Mouse (Mus musculus) G1E (cell line): ENCODE measurements around the gene Ap5s1. TPM values are rescaled to one million over a fixed set of nuclear protein-coding genes. Genes with fewer than 3 reads are reported as not detected.

ENCODE experiments used
- ATAC-seq: 2 replicates; pipeline ENCODE4 v1.8.0; 2016; ENCODE audit warnings: mild to moderate bottlenecking; ENCODE audit not compliant: insufficient number of reproducible peaks, poor library complexity, low FRiP score, severe bottlenecking; ENCODE audit errors: extremely low read depth
- DNase-seq: peaks from one replicate; pipeline ENCODE4 v3.0.0; 2012; ENCODE audit warnings: low spot score
- H3K27me3 ChIP-seq: 2 replicates; pipeline ENCODE4 v1.6.1; 2012; ENCODE audit warnings: mild to moderate bottlenecking, low read length, inconsistent platforms; ENCODE audit not compliant: insufficient read depth
- H3K36me3 ChIP-seq: replicated peaks from 2 replicates; pipeline ENCODE3; 2012; ENCODE audit warnings: mild to moderate bottlenecking, inconsistent platforms
- H3K4me1 ChIP-seq: 2 replicates; pipeline ENCODE4 v1.6.1; 2012; ENCODE audit warnings: low read depth, low read length, inconsistent platforms, mixed read lengths; ENCODE audit not compliant: insufficient read depth
- H3K4me3 ChIP-seq: 2 replicates; pipeline ENCODE4 v1.5.1; 2012; ENCODE audit warnings: low read depth, mild to moderate bottlenecking, inconsistent platforms, low read length, moderate library complexity, mixed read lengths
- H3K9me3 ChIP-seq: replicated peaks from 2 replicates; pipeline ENCODE4 v1.6.1; 2012; ENCODE audit warnings: inconsistent platforms
- CTCF ChIP-seq: IDR thresholded peaks from 2 replicates; pipeline ENCODE4 v1.5.1; 2012; ENCODE audit warnings: low read depth, low read length, inconsistent platforms, mixed read lengths
- GATA1 ChIP-seq: IDR thresholded peaks from 2 replicates; pipeline ENCODE4 v1.6.1; 2012; ENCODE audit warnings: borderline replicate concordance, low read length, inconsistent platforms, mixed read lengths
- GATA2 ChIP-seq: IDR thresholded peaks from 2 replicates; pipeline ENCODE4 v1.6.1; 2012; ENCODE audit warnings: low read depth, low read length, inconsistent platforms, borderline replicate concordance
- POLR2AphosphoS5 ChIP-seq: IDR thresholded peaks from 2 replicates; pipeline ENCODE4 v1.6.1; 2012; ENCODE audit warnings: low read depth, low read length, inconsistent platforms; ENCODE audit not compliant: insufficient replicate concordance
- TAL1 ChIP-seq: conservative IDR thresholded peaks from 2 replicates; pipeline ENCODE4 v1.6.1; 2012; ENCODE audit warnings: low read depth, low read length, inconsistent platforms, mixed read lengths
- polyA plus RNA-seq: library from polyadenylated mRNA; stranded (reverse); fragments of >175 nt; gene quantifications from 2 replicates; pipeline ENCODE4 v1.2.3, GENCODE M21; 2012
- total RNA-seq, 2 experiments: library from RNA; stranded (forward) in 1 of 2; stranded (reverse) in 1 of 2; fragments of 200-1000 nt in 1 of 2; fragments of >200 nt in 1 of 2; fragmentation: Nextera tagmentation in 1 of 2; gene quantifications; 2 replicates each; pipeline ENCODE4 v1.2.3; 2014 to 2017

The Ap5s1 gene
- total and polyA plus RNA-seq, 3 experiments: 5.1 to 31.3 (median 8.4) TPM

GRCm38 (mm10) chr2:131186343-131186742, 20.5 kb upstream of the Ap5s1 start:
- peaks cover 6% of the 10 kb centered on the region; the same call in 1 of the 2 replicates for H3K27me3 ChIP-seq

GRCm38 (mm10) chr2:131186771-131187601, 19.9 kb upstream of the Ap5s1 start, which contains the start of the genes Cdc25b and Spef1:
TSS of gene Cdc25b (plus strand) at chr2:131186949.
TSS of gene Spef1 (minus strand) at chr2:131187282.
- ATAC-seq (peak; percentile 72), DNase-seq (peak; percentile 88)
- H3K4me3 ChIP-seq: peak within 1 kb of the TSS; percentile 78
- peaks cover 6% of the 10 kb centered on the region; the same call in 1 of the 2 replicates for H3K27me3 ChIP-seq
- H3K36me3 ChIP-seq: peaks cover 19% of the 10 kb centered on the region
- no peaks in the 10 kb centered on the region for H3K9me3 ChIP-seq
- TF ChIP-seq GATA1 (no peak), CTCF (no peak), GATA2 (no peak), POLR2AphosphoS5 (no peak), TAL1 (no peak)
- peaks cover 50% of the 10 kb centered on the region for H3K4me1 ChIP-seq

More at GRCm38 (mm10) chr2:131186343-131186742, 20.5 kb upstream of the Ap5s1 start:
- peaks cover 13% of the 10 kb centered on the region for H3K36me3 ChIP-seq
- TF ChIP-seq POLR2AphosphoS5 (no peak), GATA2 (no peak), GATA1 (no peak), CTCF (no peak), TAL1 (no peak)
- H3K4me1 ChIP-seq: peaks cover 50% of the 10 kb centered on the region
- ATAC-seq (no peak), DNase-seq (no peak)
- H3K4me3 ChIP-seq: peak overlapping the region; percentile 78
- H3K9me3 ChIP-seq: no peaks in the 10 kb centered on the region

- peak overlapping the region; percentile 78 for H3K4me3 ChIP-seq
- peaks cover 21% of the 10 kb centered on the region for H3K36me3 ChIP-seq
- peaks cover 6% of the 10 kb centered on the region; the same call in 1 of the 2 replicates for H3K27me3 ChIP-seq
- TF ChIP-seq TAL1: no peak
- no peak for TF ChIP-seq CTCF
- TF ChIP-seq GATA2: no peak
- no peak for TF ChIP-seq POLR2AphosphoS5
- no peak for TF ChIP-seq GATA1
- DNase-seq (no peak), ATAC-seq (no peak)
- H3K9me3 ChIP-seq: no peaks in the 10 kb centered on the region
- H3K4me1 ChIP-seq: peaks cover 50% of the 10 kb centered on the region
Measured at GRCm38 (mm10) chr2:131187602-131187922, 19.3 kb upstream of the Ap5s1 start.

GRCm38 (mm10) chr2:131188311-131188710, 18.6 kb upstream of the Ap5s1 start:
- Histone ChIP-seq H3K9me3 (no peaks in the 10 kb centered on the region), H3K36me3 (peaks cover 28% of the 10 kb centered on the region), H3K4me1 (peaks cover 50% of the 10 kb centered on the region), H3K4me3 (no peak overlapping the region), H3K27me3 (peaks cover 6% of the 10 kb centered on the region; the same call in 1 of the 2 replicates)
- ATAC-seq (no peak), DNase-seq (no peak)
- TF ChIP-seq GATA2 (no peak), POLR2AphosphoS5 (no peak), CTCF (no peak), TAL1 (no peak), GATA1 (no peak)

- 0 out of 2 replicates have a peak, but pooled peaks have one; percentile 16 for ATAC-seq
- Histone ChIP-seq H3K27me3 (peaks cover 10% of the 10 kb centered on the region; the same call in 1 of the 2 replicates), H3K4me3 (no peak overlapping the region), H3K36me3 (peaks cover 42% of the 10 kb centered on the region), H3K4me1 (peaks cover 50% of the 10 kb centered on the region), H3K9me3 (no peaks in the 10 kb centered on the region)
- DNase-seq: no peak
- TF ChIP-seq CTCF: no peak
- no peak for TF ChIP-seq TAL1
- no peak for TF ChIP-seq GATA1
- no peak for TF ChIP-seq GATA2
- no peak for TF ChIP-seq POLR2AphosphoS5
Measured at GRCm38 (mm10) chr2:131189521-131190309, 17.2 kb upstream of the Ap5s1 start.
